Mouse (Mus musculus) neural tube, embryonic 13.5 days (tissue): ENCODE data around the gene Prr7. TPM values are rescaled to one million over a fixed set of nuclear protein-coding genes. Genes with fewer than 3 reads are reported as not detected.

ENCODE experiments used
- ATAC-seq: fragments of 200-750 bp; cut with Nextera tagmentation; 2 replicates; pipeline ENCODE4 v1.8.0; 2017; ENCODE audit warnings: low read depth, mild to moderate bottlenecking, moderate TSS enrichment, moderate library complexity
- H3K27ac ChIP-seq: fragments of 300-500 bp; sonication (generic); replicated peaks from 2 replicates; pipeline ENCODE4 v1.5.1; 2015; ENCODE audit warnings: moderate library complexity, mild to moderate bottlenecking, inconsistent platforms
- H3K27me3 ChIP-seq: fragments of 300-500 bp; sonication (generic); 2 replicates; pipeline ENCODE4 v1.6.1; 2015; ENCODE audit warnings: mild to moderate bottlenecking, inconsistent platforms
- H3K36me3 ChIP-seq: fragments of 300-500 bp; sonication (generic); 2 replicates; pipeline ENCODE4 v1.6.1; 2015; ENCODE audit warnings: mild to moderate bottlenecking, inconsistent platforms
- H3K4me1 ChIP-seq: fragments of 300-500 bp; sonication (generic); replicated peaks from 2 replicates; pipeline ENCODE4 v1.6.1; 2015; ENCODE audit warnings: inconsistent platforms
- H3K4me2 ChIP-seq: fragments of 300-500 bp; sonication (generic); 2 replicates; pipeline ENCODE4 v1.6.1; 2015; ENCODE audit warnings: inconsistent platforms, mild to moderate bottlenecking, moderate library complexity
- H3K4me3 ChIP-seq: fragments of 300-500 bp; sonication (generic); 2 replicates; pipeline ENCODE4 v1.5.1; 2015; ENCODE audit warnings: mild to moderate bottlenecking, inconsistent platforms
- H3K9ac ChIP-seq: fragments of 300-500 bp; sonication (generic); 2 replicates; pipeline ENCODE4 v1.6.1; 2015; ENCODE audit warnings: moderate library complexity, mild to moderate bottlenecking, inconsistent platforms
- H3K9me3 ChIP-seq: fragments of 300-500 bp; sonication (generic); 2 replicates; pipeline ENCODE4 v1.6.1; 2016; ENCODE audit warnings: inconsistent platforms
- WGBS: fragments of 180-500 bp; shearing (Covaris S2); methylation state at CpG from one replicate; pipeline ENCODE4 v1.1.7; 2015; 5-methylcytosine and 5-hydroxymethylcytosine counted together
- microRNA-seq: library from miRNA; unstranded; fragments of <30 nt; microRNA quantifications from one replicate; pipeline ENCODE4, GENCODE M21; 2016
- polyA plus RNA-seq: library from polyadenylated mRNA; unstranded; fragments of >200 nt; fragmentation: Nextera tagmentation; extraction: Ambion mirVana; gene quantifications from 2 replicates; pipeline ENCODE4 v1.2.1, GENCODE M21; 2015

Gene Prr7
- polyA plus RNA-seq, 1 experiment from 2014 or later, result 2.5 TPM

- Histone ChIP-seq H3K27me3 (peaks cover 7% of the 10 kb centered on the region; the same call in 1 of the 2 replicates), H3K4me2 (no peak overlapping the region), H3K4me3 (no peak overlapping the region), H3K9ac (no peak overlapping the region), H3K27ac (no peak overlapping the region), H3K4me1 (peaks cover 7% of the 10 kb centered on the region), H3K9me3 (no peaks in the 10 kb centered on the region), H3K36me3 (no peaks in the 10 kb centered on the region)
- ATAC-seq, result no peak
- WGBS, result 6% methylated on average over 5 of the region's 5 CpGs
Measured at GRCm38 (mm10) chr13:55516955-55517354, 52.9 kb downstream of the Prr7 start.

GRCm38 (mm10) chr13:55519606-55520005, 55.5 kb downstream of the Prr7 start:
- no peak for ATAC-seq
- 80% methylated on average over 4 of the region's 4 CpGs for WGBS
- Histone ChIP-seq H3K4me1 (no peaks in the 10 kb centered on the region), H3K4me2 (no peak overlapping the region), H3K4me3 (no peak overlapping the region), H3K27ac (no peak overlapping the region), H3K36me3 (peaks cover 15% of the 10 kb centered on the region), H3K9me3 (no peaks in the 10 kb centered on the region), H3K27me3 (peaks cover 7% of the 10 kb centered on the region; the same call in 1 of the 2 replicates), H3K9ac (no peak overlapping the region)

GRCm38 (mm10) chr13:55522730-55523129, 58.7 kb downstream of the Prr7 start:
- Histone ChIP-seq H3K4me2 (no peak overlapping the region), H3K4me1 (no peaks in the 10 kb centered on the region), H3K27ac (no peak overlapping the region), H3K36me3 (peaks cover 15% of the 10 kb centered on the region), H3K4me3 (no peak overlapping the region), H3K27me3 (no peaks in the 10 kb centered on the region), H3K9ac (no peak overlapping the region), H3K9me3 (no peaks in the 10 kb centered on the region)
- no peak for ATAC-seq
- WGBS, result 62% methylated on average over 8 of the region's 8 CpGs

Small RNA genes lying within 50 kb of the gene (microRNA-seq; reads per million reads assigned to microRNA genes)
- not detected for gene Mir6943
- 54.8 reads per million, percentile 48 among the genes with 10 or more reads in this experiment for gene Mir6944
- 1.6 reads per million, percentile 3 among the genes with 10 or more reads in this experiment for gene Mir6945

Other genes with a start within 250 kb of the Prr7 start
- 288 and 299 TPM in 2 replicates for gene Prelid1, start 143.8 kb upstream of the Prr7 start, polyA plus RNA-seq
- gene Rab24, start 142.3 kb upstream of the Prr7 start, polyA plus RNA-seq, result 89.1 and 97.9 TPM in 2 replicates
- 9.7 and 11.2 TPM in 2 replicates for gene Mxd3, start 134.4 kb upstream of the Prr7 start, polyA plus RNA-seq
- 56.6 and 59.4 TPM in 2 replicates for gene Lman2, start 101.5 kb upstream of the Prr7 start, polyA plus RNA-seq
- gene Rgs14, start 94.5 kb upstream of the Prr7 start, polyA plus RNA-seq, result 0.13 and 0.87 TPM in 2 replicates
- gene Slc34a1, start 66.1 kb upstream of the Prr7 start, polyA plus RNA-seq, result not detected in 2 replicates
- 0.83 TPM in 1 of 2 replicates, not detected in the other for gene Pfn3, start 49.0 kb upstream of the Prr7 start, polyA plus RNA-seq
- gene F12, start 37.5 kb upstream of the Prr7 start, polyA plus RNA-seq, result 0.25 TPM in 1 of 2 replicates, not detected in the other
- 35.7 and 38.5 TPM in 2 replicates for gene Grk6, start 19.2 kb upstream of the Prr7 start, polyA plus RNA-seq
- 574 and 615 TPM in 2 replicates for gene Dbn1, start 23.8 kb downstream of the Prr7 start, polyA plus RNA-seq
- 155 and 167 TPM in 2 replicates for gene Pdlim7, start 49.4 kb downstream of the Prr7 start, polyA plus RNA-seq
- gene Dok3, start 65.0 kb downstream of the Prr7 start, polyA plus RNA-seq, result 4.2 and 4.6 TPM in 2 replicates
- gene Ddx41, start 72.4 kb downstream of the Prr7 start, polyA plus RNA-seq, result 51.6 and 54.4 TPM in 2 replicates
- 49.9 and 55.4 TPM in 2 replicates for gene Fam193b, start 106.9 kb downstream of the Prr7 start, polyA plus RNA-seq
- gene Tmed9, start 109.5 kb downstream of the Prr7 start, polyA plus RNA-seq, result 99.2 and 106 TPM in 2 replicates
- 44.3 and 48.1 TPM in 2 replicates for gene B4galt7, start 135.6 kb downstream of the Prr7 start, polyA plus RNA-seq
- gene Caml, start 158.7 kb downstream of the Prr7 start, polyA plus RNA-seq, result 111 TPM in 2 replicates
- gene Ddx46, start 170.8 kb downstream of the Prr7 start, polyA plus RNA-seq, result 27.5 and 27.8 TPM in 2 replicates
- gene B230219D22Rik, start 228.9 kb downstream of the Prr7 start, polyA plus RNA-seq, result 69.7 and 73.4 TPM in 2 replicates